Mouse (Mus musculus) retina, postnatal 7 days (tissue): ENCODE data around the gene Chil3.
A peak's percentile ranks its signal among the peaks of the same experiment; 100 is the strongest.
"Not testable (repeated sequence)": the region's sequence is repeated elsewhere in the genome, so short reads cannot be mapped to it uniquely, and the experiment has no call there.

Experiments
- DNase-seq: peaks from one replicate; pipeline ENCODE4 v3.0.0-alpha.2; 2012; ENCODE audit warnings: low read depth, low spot score

Chil3 gene

GRCm38 (mm10) chr3:106167464-106167863 is at the start of gene Chil3:
Gene Chil3 (minus strand): TSS chr3:106167564.
- no peak for DNase-seq

GRCm38 (mm10) chr3:106198030-106198429 is 30.7 kb upstream of the Chil3 start:
- not testable (repeated sequence) for DNase-seq

GRCm38 (mm10) chr3:106197246-106197645 is 29.9 kb upstream of the Chil3 start:
- not testable (repeated sequence) for DNase-seq

GRCm38 (mm10) chr3:106196276-106196675 is 28.9 kb upstream of the Chil3 start:
- DNase-seq = no peak

- no peak for DNase-seq
Measured at GRCm38 (mm10) chr3:106195486-106195885, 28.1 kb upstream of the Chil3 start.

GRCm38 (mm10) chr3:106187991-106188390 is 20.6 kb upstream of the Chil3 start:
- no peak for DNase-seq

DNA sequence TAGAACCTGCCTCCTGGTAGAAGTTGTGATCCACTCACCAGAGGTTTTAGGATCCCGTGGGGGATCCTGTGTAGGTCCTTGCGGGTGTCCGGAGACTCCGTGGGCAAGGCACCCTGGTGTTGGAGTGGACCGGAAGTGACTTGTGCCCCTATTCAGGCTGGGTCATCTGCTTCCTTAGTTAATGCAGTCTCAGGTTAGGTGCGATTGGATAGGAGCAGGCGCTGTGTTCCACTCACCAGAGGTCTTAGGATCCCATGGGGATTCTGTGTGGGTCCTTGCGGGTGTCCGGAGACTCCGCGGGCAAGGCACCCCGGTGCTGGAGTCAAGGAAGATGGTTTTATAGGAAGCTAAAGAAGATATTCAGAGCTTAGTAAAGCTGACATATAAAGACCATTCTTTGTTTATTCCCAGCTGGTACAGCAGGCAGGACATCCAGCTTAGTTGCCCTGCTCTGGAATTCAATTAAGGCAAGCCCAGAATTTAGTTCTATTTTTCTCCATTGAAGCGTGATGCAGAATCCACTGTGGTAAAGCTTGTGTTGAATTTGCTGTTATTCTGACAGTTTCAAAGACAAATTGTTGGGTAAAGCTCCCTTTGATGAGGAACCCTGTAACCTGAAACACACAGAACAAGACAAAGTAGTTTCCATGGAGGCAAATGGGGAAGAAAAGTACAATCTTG is 10.3 kb upstream of the Chil3 start:
- DNase-seq = no peak

GRCm38 (mm10) chr3:106174971-106175370 is 7.6 kb upstream of the Chil3 start:
- DNase-seq = not testable (repeated sequence)

DNA sequence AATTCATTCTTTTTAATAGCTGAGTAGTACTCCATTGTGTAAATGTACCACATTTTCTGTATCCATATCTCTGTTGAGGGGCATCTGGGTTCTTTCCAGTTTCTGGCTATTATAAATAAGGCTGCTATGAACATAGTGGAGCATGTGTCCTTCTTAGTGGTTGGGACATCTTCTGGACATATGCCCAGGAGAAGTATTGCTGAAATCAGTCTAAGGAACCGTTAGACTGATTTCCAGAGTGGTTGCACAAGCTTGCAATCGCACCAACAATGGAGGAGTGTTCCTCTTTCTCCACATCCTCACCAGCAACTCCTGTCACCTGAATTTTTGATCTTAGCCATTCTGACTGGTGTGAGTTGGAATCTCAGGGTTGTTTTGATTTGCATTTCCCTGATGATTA is 5.1 kb upstream of the Chil3 start:
- not testable (repeated sequence) for DNase-seq

DNA sequence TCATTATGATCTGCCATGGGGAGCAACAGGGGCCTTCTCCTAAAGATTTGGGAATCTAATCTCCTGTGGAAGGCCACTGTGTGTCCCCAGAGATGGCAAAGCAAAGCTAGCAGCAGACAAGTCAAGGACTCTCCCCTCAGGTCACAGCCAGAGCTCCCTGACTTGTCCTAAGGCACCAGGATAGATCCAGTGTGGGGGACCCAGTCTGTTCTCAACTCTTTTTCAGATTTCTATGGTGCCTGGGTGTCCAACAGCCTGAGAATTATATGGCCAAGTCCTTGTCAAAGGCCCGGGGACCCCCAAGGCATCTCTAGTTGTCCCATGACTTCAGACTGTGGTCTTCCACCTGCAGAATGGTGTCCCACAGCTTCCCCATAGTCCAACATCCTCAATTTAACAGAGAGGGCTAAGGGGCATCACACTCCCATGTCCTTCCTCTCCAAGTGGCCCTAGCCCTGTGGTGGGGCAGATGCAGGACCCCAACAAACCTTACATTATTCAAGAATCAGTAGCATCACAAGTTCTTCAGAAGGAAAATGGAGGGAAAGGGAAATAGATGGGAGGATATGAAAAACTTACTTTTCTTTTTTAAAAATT is 3.9 kb upstream of the Chil3 start:
- no peak for DNase-seq

DNA sequence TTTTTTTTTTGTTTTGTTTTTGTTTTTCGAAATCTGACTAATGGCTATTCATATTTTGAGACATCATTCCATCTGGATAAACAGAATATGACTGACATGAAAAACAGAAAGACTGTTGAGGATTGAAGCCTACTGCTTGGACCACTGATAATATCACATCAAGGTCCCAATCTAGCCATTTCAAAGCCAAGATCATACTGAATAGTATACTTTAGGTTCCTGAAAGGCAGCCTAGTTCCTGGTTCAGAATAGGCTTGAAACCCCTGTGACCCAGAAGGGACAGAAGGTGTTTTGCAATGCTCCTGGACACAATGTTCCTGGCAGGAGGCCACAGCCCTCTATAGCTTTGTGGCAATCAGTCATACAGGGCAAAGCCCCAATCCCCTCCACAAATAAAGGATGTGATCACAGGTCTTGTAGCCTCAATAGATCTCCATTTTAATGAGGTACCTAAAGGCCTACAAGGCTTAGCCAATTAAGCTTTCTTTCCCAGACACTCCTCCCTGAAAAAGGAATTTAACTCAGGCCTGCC is 3.2 kb upstream of the Chil3 start:
- no peak for DNase-seq

- DNase-seq = no peak
Measured at GRCm38 (mm10) chr3:106154413-106154812, 13.0 kb downstream of the Chil3 start.

GRCm38 (mm10) chr3:106144081-106144480 is 23.3 kb downstream of the Chil3 start:
- DNase-seq = no peak

DNA sequence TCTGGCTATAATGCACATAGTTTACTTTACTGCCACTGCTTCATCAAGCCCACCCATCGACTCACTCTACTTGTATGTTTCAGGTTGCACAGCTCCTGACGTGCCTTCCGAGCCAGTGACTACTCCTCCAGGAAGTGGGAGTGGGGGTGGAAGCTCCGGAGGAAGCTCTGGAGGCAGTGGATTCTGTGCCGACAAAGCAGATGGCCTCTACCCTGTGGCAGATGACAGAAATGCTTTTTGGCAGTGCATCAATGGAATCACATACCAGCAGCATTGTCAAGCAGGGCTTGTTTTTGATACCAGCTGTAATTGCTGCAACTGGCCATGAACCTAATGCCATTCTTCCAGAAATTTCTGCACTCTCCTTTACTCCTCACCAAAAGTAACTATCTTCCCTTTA is 35.7 kb downstream of the Chil3 start:
- DNase-seq = peak; percentile 17

DNA sequence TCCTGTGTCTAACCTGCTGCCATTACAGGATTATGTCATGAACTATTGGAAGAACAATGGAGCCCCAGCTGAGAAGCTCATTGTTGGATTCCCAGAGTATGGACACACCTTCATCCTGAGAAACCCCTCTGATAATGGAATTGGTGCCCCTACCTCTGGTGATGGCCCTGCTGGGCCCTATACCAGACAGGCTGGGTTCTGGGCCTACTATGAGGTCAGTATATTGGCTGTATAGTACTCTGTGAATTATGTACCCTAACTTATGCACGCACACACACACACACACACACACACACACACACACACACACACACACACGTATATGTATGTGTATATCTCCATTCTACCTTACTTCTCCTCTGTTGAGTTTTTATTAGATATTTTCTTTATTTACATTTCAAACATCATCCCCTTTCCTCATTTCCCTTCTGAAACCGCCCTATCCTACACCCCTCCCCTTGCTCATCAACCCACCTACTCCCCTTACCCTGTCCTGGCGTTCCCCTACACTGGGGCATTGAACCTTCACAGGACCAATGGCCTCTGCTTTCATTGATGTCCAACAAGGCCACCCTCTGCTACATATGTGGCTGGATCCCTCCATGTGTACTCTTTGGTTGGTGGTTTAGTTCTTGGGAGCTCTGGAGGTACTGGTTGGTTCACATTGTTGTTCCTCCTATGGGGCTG is 38.4 kb downstream of the Chil3 start:
- no peak for DNase-seq

DNA sequence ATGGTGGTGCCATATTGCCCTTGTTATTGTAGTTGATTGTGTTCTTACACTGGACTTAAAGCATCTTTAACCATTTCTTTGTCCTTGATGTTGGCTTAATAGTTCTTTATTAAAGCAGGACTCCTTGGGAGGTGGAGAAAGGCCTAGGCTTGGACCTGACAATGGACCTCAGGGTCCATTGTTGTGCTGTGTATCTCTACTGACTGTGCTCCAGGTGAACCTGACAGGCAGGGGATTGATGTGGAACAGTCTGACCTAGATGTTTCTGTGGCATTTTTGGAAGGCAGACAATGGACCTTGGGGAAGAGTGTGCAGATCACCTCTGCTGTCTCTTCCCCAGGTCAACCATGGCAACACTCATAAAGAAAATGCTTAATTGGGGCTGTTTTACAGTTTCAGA is 40.4 kb downstream of the Chil3 start:
- DNase-seq = no peak

- DNase-seq = no peak
Measured at GRCm38 (mm10) chr3:106112929-106113328, 54.4 kb downstream of the Chil3 start, which contains the start of gene Chia1. Gene Chia1 (plus strand): TSS chr3:106113229.
